Mouse (Mus musculus): ENCODE results near the gene Tecta. TPM values are rescaled to one million over a fixed set of nuclear protein-coding genes. Genes with fewer than 3 reads are reported as not detected.
A peak's percentile ranks its signal among the peaks of the same experiment; 100 is the strongest.

Tecta gene
- total RNA-seq, 2 experiments from 2014 or later = 0.11 to 0.23 TPM

- DNase-seq = no peak
Observed at GRCm38 (mm10) chr9:42387038-42387437, 12.7 kb downstream of the Tecta start.

- DNase-seq = peak; percentile 16
Observed at GRCm38 (mm10) chr9:42385656-42386055, 14.1 kb downstream of the Tecta start.

GRCm38 (mm10) chr9:42382628-42383347 is 16.9 kb downstream of the Tecta start:
- no peak for DNase-seq

- DNase-seq = no peak
Observed at GRCm38 (mm10) chr9:42382063-42382462, 17.7 kb downstream of the Tecta start.

GRCm38 (mm10) chr9:42378071-42378470 is 21.7 kb downstream of the Tecta start:
- no peak for DNase-seq

GRCm38 (mm10) chr9:42377656-42378055 is 22.1 kb downstream of the Tecta start:
- DNase-seq = no peak

GRCm38 (mm10) chr9:42371670-42372368 is 27.9 kb downstream of the Tecta start:
- no peak for DNase-seq

- DNase-seq = no peak
Observed at GRCm38 (mm10) chr9:42357585-42357984, 42.1 kb downstream of the Tecta start.

GRCm38 (mm10) chr9:42354871-42355270 is 44.9 kb downstream of the Tecta start:
- DNase-seq = no peak

GRCm38 (mm10) chr9:42349791-42350190 is 49.9 kb downstream of the Tecta start:
- DNase-seq = no peak

GRCm38 (mm10) chr9:42346297-42346696 is 53.4 kb downstream of the Tecta start:
- no peak for DNase-seq

- no peak for DNase-seq
Observed at GRCm38 (mm10) chr9:42339151-42339550, 60.6 kb downstream of the Tecta start.

- DNase-seq = no peak
Observed at GRCm38 (mm10) chr9:42337026-42337425, 62.7 kb downstream of the Tecta start.

- DNase-seq = no peak
Observed at GRCm38 (mm10) chr9:42336575-42336974, 63.2 kb downstream of the Tecta start.

- DNase-seq = no peak
Observed at GRCm38 (mm10) chr9:42334885-42335284, 64.8 kb downstream of the Tecta start.

GRCm38 (mm10) chr9:42332692-42333091 is 67.0 kb downstream of the Tecta start:
- no peak for DNase-seq

- DNase-seq = no peak
Observed at GRCm38 (mm10) chr9:42331341-42331740, 68.4 kb downstream of the Tecta start.

GRCm38 (mm10) chr9:42329753-42330152 is 70.0 kb downstream of the Tecta start:
- peak; percentile 18 for DNase-seq

GRCm38 (mm10) chr9:42326688-42327440 is 72.9 kb downstream of the Tecta start:
- no peak for DNase-seq

GRCm38 (mm10) chr9:42324640-42325394 is 74.9 kb downstream of the Tecta start:
- no peak for DNase-seq

GRCm38 (mm10) chr9:42323238-42323637 is 76.5 kb downstream of the Tecta start:
- DNase-seq = no peak

GRCm38 (mm10) chr9:42321442-42321841 is 78.3 kb downstream of the Tecta start:
- no peak for DNase-seq
